ENCODE assay signal across 8 mouse cellular contexts in genomic region chr10:67547850-67548260, GRCm38 (mm10). TPM values are rescaled to one million over a fixed set of nuclear protein-coding genes. Genes with fewer than 3 reads are reported as not detected.
A peak's percentile ranks its signal among the peaks of the same experiment; 100 is the strongest.
DNase-seq lines count a peak whose midpoint lies in the region; ATAC-seq and TF ChIP-seq lines count a peak whose summit lies in the region.

No protein-coding gene starts in this region.

- 2% methylated on average over 20 of the region's 20 CpGs for WGBS in hindbrain, embryonic 15.5 days
- WGBS in liver, embryonic 15.5 days (ENCODE audit: insufficient replicate concordance) = 1% methylated on average over 20 of the region's 20 CpGs
- WGBS in small intestine, adult 2 months = 2% methylated on average over 20 of the region's 20 CpGs

- H3K27ac ChIP-seq in hindbrain, embryonic 15.5 days (replicated peaks) = peak overlapping the region; percentile 97
- no peak overlapping the region for H3K27ac ChIP-seq in liver, embryonic 15.5 days (replicated peaks)
- no peak overlapping the region for H3K27ac ChIP-seq in small intestine, adult 2 months (ENCODE audit: insufficient read depth, low read depth, low read length)

- TF ChIP-seq POLR2A in small intestine, adult 2 months (IDR thresholded peaks at IDR 0.05; ENCODE audit: low read depth, low read length) = no peak

- H3K4me1 ChIP-seq in erythroblast, embryonic 14.5 days (ENCODE audit: control insufficient read depth) = peaks cover 41% of the 10 kb centered on the region
- H3K4me1 ChIP-seq in hindbrain, embryonic 15.5 days (replicated peaks) = peaks cover 45% of the 10 kb centered on the region
- peaks cover 35% of the 10 kb centered on the region for H3K4me1 ChIP-seq in liver, embryonic 15.5 days (replicated peaks)
- peaks cover 8% of the 10 kb centered on the region; the same call in 1 of the 2 replicates for H3K4me1 ChIP-seq in small intestine, adult 2 months (ENCODE audit: control insufficient read depth, insufficient read depth, insufficient read length, low read length)

- 0 out of 2 replicates have a peak, but pooled peaks have one; percentile 4 for ATAC-seq in hindbrain, embryonic 15.5 days (ENCODE audit: low FRiP score, low read depth)
- no peak for ATAC-seq in liver, embryonic 15.5 days (ENCODE audit: insufficient read depth)

- DNase-seq in left cerebral cortex, postnatal 4 days = peak; percentile 25
- no peak for DNase-seq in left cerebral cortex, postnatal 25 days (ENCODE audit: low spot score in 2 of 2)
- DNase-seq in R1 (ENCODE audit: low read depth, low spot score) = peak; percentile 49
- DNase-seq in layer of hippocampus, adult 9-10 months (ENCODE audit: low spot score) = no peak

- peak overlapping the region; percentile 79 for H3K4me2 ChIP-seq in hindbrain, embryonic 15.5 days
- peak overlapping the region; percentile 97 for H3K4me2 ChIP-seq in liver, embryonic 15.5 days

- peak overlapping the region; percentile 98 for H3K4me3 ChIP-seq in erythroblast, embryonic 14.5 days (replicated peaks)
- peak overlapping the region; percentile 81 for H3K4me3 ChIP-seq in hindbrain, embryonic 15.5 days
- peak overlapping the region; percentile 92 for H3K4me3 ChIP-seq in liver, embryonic 15.5 days (replicated peaks)
- peak overlapping the region; percentile 96 for H3K4me3 ChIP-seq in small intestine, adult 2 months (ENCODE audit: low read depth, low read length)

- H3K9ac ChIP-seq in hindbrain, embryonic 15.5 days = peak overlapping the region; percentile 92
- H3K9ac ChIP-seq in liver, embryonic 15.5 days = peak overlapping the region; percentile 85

- peaks cover 20% of the 10 kb centered on the region for H3K36me3 ChIP-seq in erythroblast, embryonic 14.5 days (ENCODE audit: control insufficient read depth)
- peaks cover 2% of the 10 kb centered on the region; the same call in 1 of the 2 replicates for H3K36me3 ChIP-seq in hindbrain, embryonic 15.5 days
- peaks cover 8% of the 10 kb centered on the region for H3K36me3 ChIP-seq in liver, embryonic 15.5 days (replicated peaks)
- H3K36me3 ChIP-seq in small intestine, adult 2 months (ENCODE audit: control insufficient read depth, insufficient read depth, low read length) = 0 out of 2 replicates have a peak, but pooled peaks cover 2% of the 10 kb centered on the region

- H3K9me3 ChIP-seq in erythroblast, embryonic 14.5 days (ENCODE audit: control insufficient read depth, low read length) = no peaks in the 10 kb centered on the region
- H3K9me3 ChIP-seq in hindbrain, embryonic 15.5 days = no peaks in the 10 kb centered on the region
- H3K9me3 ChIP-seq in liver, embryonic 15.5 days (replicated peaks) = no peaks in the 10 kb centered on the region

- no peaks in the 10 kb centered on the region for H3K27me3 ChIP-seq in erythroblast, embryonic 14.5 days (ENCODE audit: control insufficient read depth)
- H3K27me3 ChIP-seq in hindbrain, embryonic 15.5 days = peaks cover 7% of the 10 kb centered on the region
- H3K27me3 ChIP-seq in liver, embryonic 15.5 days = no peaks in the 10 kb centered on the region
- no peaks in the 10 kb centered on the region for H3K27me3 ChIP-seq in small intestine, adult 2 months (ENCODE audit: control insufficient read depth, insufficient read depth, low read length)

- intact Hi-C loops in left cerebral cortex, postnatal 4 days (cut with DNase I) = loop anchor here (5.0 kb wide), 1 partner anchor 309 kb away; no protein-coding TSS in a partner anchor
- intact Hi-C loops in left cerebral cortex, postnatal 25 days (cut with DNase I) = no loop called here

- TF ChIP-seq CTCF in small intestine, adult 2 months (IDR thresholded peaks at IDR 0.05; ENCODE audit: extremely low read depth, insufficient read length, insufficient replicate concordance, low read depth, low read length) = no peak

RNA-seq across cellular contexts. Expression of gene Ado, which starts 0.9 kb away (rescaled TPM):
- total RNA-seq in left cerebral cortex, postnatal 4 days (2021) = 10 to 100 TPM; 44.5 to 48.3 TPM
- 10 to 100 TPM; 37.5 to 38.8 TPM for total RNA-seq in left cerebral cortex, postnatal 25 days (2021)
- polyA plus RNA-seq in erythroblast, embryonic 14.5 days (2012) = 0.78 and 0.90 TPM in 2 replicates
- 81.7 and 86.7 TPM in 2 replicates for polyA plus RNA-seq in hindbrain, embryonic 15.5 days (2015; fragmentation: Nextera tagmentation; extraction: Ambion mirVana)
- polyA plus RNA-seq in liver, embryonic 15.5 days (2015; fragmentation: Nextera tagmentation; extraction: Ambion mirVana) = 12.2 TPM in 2 replicates
- polyA plus RNA-seq in small intestine, adult 2 months (2012; rRNA removed) = 7.3 and 10.2 TPM in 2 replicates

RNA-seq across cellular contexts. Expression of gene Egr2, which starts 12.6 kb away (rescaled TPM):
- 1 to 10 TPM; 2.4 to 4.1 TPM for total RNA-seq in left cerebral cortex, postnatal 4 days (2021)
- total RNA-seq in left cerebral cortex, postnatal 25 days (2021) = 10 to 100 TPM; 13.8 to 15.7 TPM
- polyA plus RNA-seq in erythroblast, embryonic 14.5 days (2012) = 0.12 TPM in 1 of 2 replicates, not detected in the other
- polyA plus RNA-seq in hindbrain, embryonic 15.5 days (2015; fragmentation: Nextera tagmentation; extraction: Ambion mirVana) = 1.6 and 2.5 TPM in 2 replicates
- polyA plus RNA-seq in liver, embryonic 15.5 days (2015; fragmentation: Nextera tagmentation; extraction: Ambion mirVana) = 0.03 TPM in 1 of 2 replicates, not detected in the other
- 1.7 and 3.7 TPM in 2 replicates for polyA plus RNA-seq in small intestine, adult 2 months (2012; rRNA removed)

Comparison
In these comparisons a context has a peak if more than half of its experiments do, and no peak if none do; other contexts are left out.
1. DNase-seq: peak in left cerebral cortex, postnatal 4 days (single experiment) and R1 (single experiment); none in left cerebral cortex, postnatal 25 days (0 of 2) and layer of hippocampus, adult 9-10 months (single experiment).
2. Peak in every context shown above with its lines, with median percentiles within 50 percentile points of each other: H3K4me3 ChIP-seq.